Mouse (Mus musculus) ES-Bruce4 (cell line): ENCODE results near the gene Pde10a. TPM values are rescaled to one million over a fixed set of nuclear protein-coding genes. Genes with fewer than 3 reads are reported as not detected.

Experiments
- H3K27ac ChIP-seq: 2 replicates; pipeline ENCODE4 v1.5.1; 2012; ENCODE audit warnings: low read length, inconsistent platforms; ENCODE audit not compliant: insufficient read depth
- H3K27me3 ChIP-seq: 2 replicates; pipeline ENCODE4 v1.6.1; 2012; ENCODE audit warnings: mild to moderate bottlenecking, low read length, inconsistent platforms; ENCODE audit not compliant: control insufficient read depth, poor library complexity, insufficient read depth, severe bottlenecking
- H3K36me3 ChIP-seq: 2 replicates; pipeline ENCODE4 v1.6.1; 2012; ENCODE audit warnings: inconsistent platforms, mild to moderate bottlenecking, low read length, moderate library complexity; ENCODE audit not compliant: control insufficient read depth, poor library complexity, insufficient read depth, severe bottlenecking
- H3K4me1 ChIP-seq: one replicate; pipeline ENCODE4 v1.8.1; 2011; ENCODE audit warnings: low read length; ENCODE audit not compliant: control insufficient read depth, insufficient read depth
- H3K4me3 ChIP-seq: 2 replicates; pipeline ENCODE4 v1.5.1; 2011; ENCODE audit warnings: low read depth, mild to moderate bottlenecking, low read length
- H3K9ac ChIP-seq: 2 replicates; pipeline ENCODE4 v1.6.1; 2012; ENCODE audit warnings: low read depth, mild to moderate bottlenecking, inconsistent platforms; ENCODE audit not compliant: poor library complexity, severe bottlenecking
- H3K9me3 ChIP-seq: replicated peaks from 2 replicates; pipeline ENCODE4 v1.6.1; 2012; ENCODE audit warnings: mild to moderate bottlenecking, low read length, inconsistent platforms; ENCODE audit not compliant: control insufficient read depth, poor library complexity, insufficient read depth, severe bottlenecking
- CTCF ChIP-seq: IDR thresholded peaks from one replicate; pipeline ENCODE4 v1.8.1; 2011; ENCODE audit warnings: low read depth, low read length
- EP300 ChIP-seq: IDR thresholded peaks from 2 replicates; pipeline ENCODE4 v1.6.1; 2011; ENCODE audit warnings: low read depth, low read length; ENCODE audit not compliant: insufficient read depth
- POLR2A ChIP-seq: IDR thresholded peaks from one replicate; pipeline ENCODE4 v1.8.1; 2011; ENCODE audit warnings: low read length; ENCODE audit not compliant: insufficient read depth
- polyA plus RNA-seq: library from polyadenylated mRNA; stranded (reverse); fragments of >200 nt; gene quantifications from 2 replicates; pipeline ENCODE4 v1.2.4, GENCODE M21; 2011; ENCODE audit warnings: low read depth; ENCODE audit not compliant: missing spikeins, insufficient read depth, insufficient read length

Gene Pde10a
- polyA plus RNA-seq, 1 experiment: 2.7 TPM

- Histone ChIP-seq H3K36me3 (no peaks in the 10 kb centered on the region), H3K27me3 (no peaks in the 10 kb centered on the region), H3K9me3 (no peaks in the 10 kb centered on the region), H3K9ac (no peak overlapping the region), H3K4me3 (no peak overlapping the region), H3K27ac (no peak overlapping the region), H3K4me1 (no peaks in the 10 kb centered on the region)
- no peak for TF ChIP-seq POLR2A
- TF ChIP-seq CTCF: no peak
These were observed 449.3 kb downstream of the Pde10a start for GRCm38 (mm10) chr17:8974423-8974822.

- Histone ChIP-seq H3K4me3 (no peak overlapping the region), H3K4me1 (no peaks in the 10 kb centered on the region), H3K27me3 (no peaks in the 10 kb centered on the region), H3K9me3 (no peaks in the 10 kb centered on the region), H3K27ac (no peak overlapping the region), H3K36me3 (no peaks in the 10 kb centered on the region), H3K9ac (no peak overlapping the region)
- TF ChIP-seq EP300 (no peak), CTCF (no peak), POLR2A (no peak)
These were observed 449.7 kb downstream of the Pde10a start for GRCm38 (mm10) chr17:8974823-8975397.

- TF ChIP-seq CTCF: no peak
- no peak for TF ChIP-seq EP300
- TF ChIP-seq POLR2A: no peak
- H3K4me1 ChIP-seq: no peaks in the 10 kb centered on the region
- no peaks in the 10 kb centered on the region for H3K27me3 ChIP-seq
- H3K36me3 ChIP-seq: no peaks in the 10 kb centered on the region
- H3K4me3 ChIP-seq: no peak overlapping the region
- H3K9ac ChIP-seq: no peak overlapping the region
- no peak overlapping the region for H3K27ac ChIP-seq
- H3K9me3 ChIP-seq: no peaks in the 10 kb centered on the region
These were observed 451.6 kb downstream of the Pde10a start for GRCm38 (mm10) chr17:8976745-8977144.

GRCm38 (mm10) chr17:8977271-8977670 is 452.1 kb downstream of the Pde10a start:
- Histone ChIP-seq H3K9ac (no peak overlapping the region), H3K36me3 (no peaks in the 10 kb centered on the region), H3K9me3 (no peaks in the 10 kb centered on the region), H3K27ac (no peak overlapping the region), H3K4me3 (no peak overlapping the region), H3K4me1 (no peaks in the 10 kb centered on the region), H3K27me3 (no peaks in the 10 kb centered on the region)
- TF ChIP-seq CTCF (no peak), EP300 (no peak), POLR2A (no peak)

GRCm38 (mm10) chr17:8983576-8983975 is 458.4 kb downstream of the Pde10a start:
- Histone ChIP-seq H3K27ac (no peak overlapping the region), H3K4me3 (no peak overlapping the region), H3K36me3 (no peaks in the 10 kb centered on the region), H3K4me1 (no peaks in the 10 kb centered on the region), H3K27me3 (no peaks in the 10 kb centered on the region), H3K9me3 (no peaks in the 10 kb centered on the region), H3K9ac (no peak overlapping the region)
- no peak for TF ChIP-seq CTCF
- no peak for TF ChIP-seq POLR2A
- no peak for TF ChIP-seq EP300

- no peak overlapping the region for H3K9ac ChIP-seq
- H3K4me1 ChIP-seq: no peaks in the 10 kb centered on the region
- no peaks in the 10 kb centered on the region for H3K27me3 ChIP-seq
- H3K27ac ChIP-seq: no peak overlapping the region
- no peaks in the 10 kb centered on the region for H3K9me3 ChIP-seq
- no peak overlapping the region for H3K4me3 ChIP-seq
- TF ChIP-seq CTCF (no peak), EP300 (no peak), POLR2A (no peak)
- no peaks in the 10 kb centered on the region for H3K36me3 ChIP-seq
These were observed 460.5 kb downstream of the Pde10a start for GRCm38 (mm10) chr17:8985714-8986113.

- no peak overlapping the region for H3K9ac ChIP-seq
- H3K36me3 ChIP-seq: no peaks in the 10 kb centered on the region
- no peaks in the 10 kb centered on the region for H3K4me1 ChIP-seq
- no peaks in the 10 kb centered on the region for H3K9me3 ChIP-seq
- H3K27ac ChIP-seq: no peak overlapping the region
- H3K27me3 ChIP-seq: no peaks in the 10 kb centered on the region
- H3K4me3 ChIP-seq: no peak overlapping the region
- TF ChIP-seq POLR2A (no peak), EP300 (no peak), CTCF (no peak)
These were observed 461.4 kb downstream of the Pde10a start for GRCm38 (mm10) chr17:8986551-8986950.
